Mouse (Mus musculus): ENCODE data around the gene Wbp11.

DNA sequence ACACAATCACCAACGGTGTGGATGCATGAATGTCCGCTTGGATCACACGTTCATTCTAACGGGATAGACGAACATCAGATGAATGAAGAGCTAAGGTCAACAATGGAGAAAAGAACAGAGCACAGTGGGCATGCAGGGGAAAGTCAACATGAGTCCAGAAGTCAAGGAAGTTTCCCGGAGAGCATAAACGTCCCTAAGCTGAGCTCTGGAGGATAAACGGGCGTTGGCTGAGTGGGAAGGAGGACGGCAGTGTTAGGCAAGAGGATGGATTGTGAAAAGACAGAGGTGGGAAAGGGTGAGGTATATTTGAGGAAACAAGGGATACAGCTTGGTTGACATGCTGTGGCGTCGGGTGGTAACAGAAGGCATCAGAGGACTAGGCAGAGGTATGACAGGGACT lies 45.9 kb downstream of the Wbp11 start:
- TF ChIP-seq CTCF (IDR thresholded peaks at IDR 0.05; ENCODE audit: extremely low read depth, insufficient read length, insufficient replicate concordance, low read depth, low read length), result no peak
- no peak for TF ChIP-seq POLR2A (IDR thresholded peaks at IDR 0.05; ENCODE audit: low read depth, low read length)

Measured in small intestine, adult 2 months (tissue).